Mouse (Mus musculus): Measurements from ENCODE around the gene Trim50. TPM values are rescaled to one million over a fixed set of nuclear protein-coding genes. Genes with fewer than 3 reads are reported as not detected.

The Trim50 gene
- polyA plus RNA-seq (2015; fragmentation: Nextera tagmentation; extraction: Ambion mirVana), result not detected in 2 replicates

DNA sequence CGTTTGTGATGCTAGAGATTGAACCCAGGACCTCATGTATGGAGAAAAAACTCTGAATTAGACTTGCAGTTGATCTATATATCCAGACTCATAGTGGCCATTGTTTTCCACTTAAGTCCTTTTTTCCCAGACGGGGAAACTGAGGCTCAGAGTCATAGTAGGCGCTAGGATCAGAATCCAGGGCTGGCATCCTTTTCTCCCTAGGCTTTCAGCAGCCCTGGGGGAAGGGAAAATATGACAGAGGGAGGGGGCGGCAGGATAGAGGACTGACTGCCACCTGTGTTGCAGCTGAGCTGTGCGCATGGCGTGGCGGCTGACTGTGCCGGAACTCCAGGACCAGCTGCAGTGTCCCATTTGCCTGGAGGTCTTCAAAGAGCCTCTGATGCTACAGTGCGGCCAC is at the start of gene Trim50:
TSS of gene Trim50 (plus strand) at position 301 of the 400 bp plus-strand sequence.
- Histone ChIP-seq H3K4me1 (no peaks in the 10 kb centered on the region), H3K9ac (replicated peaks) (no peak within 1 kb of the TSS), H3K27ac (replicated peaks) (no peak within 1 kb of the TSS), H3K4me3 (no peak within 1 kb of the TSS), H3K4me2 (replicated peaks) (no peak within 1 kb of the TSS), H3K36me3 (no peaks in the 10 kb centered on the region), H3K27me3 (no peaks in the 10 kb centered on the region), H3K9me3 (peaks cover 3% of the 10 kb centered on the region)
- WGBS, result 63% methylated on average over 9 of the region's 9 CpGs
- no peak for ATAC-seq (replicated peaks)

DNA sequence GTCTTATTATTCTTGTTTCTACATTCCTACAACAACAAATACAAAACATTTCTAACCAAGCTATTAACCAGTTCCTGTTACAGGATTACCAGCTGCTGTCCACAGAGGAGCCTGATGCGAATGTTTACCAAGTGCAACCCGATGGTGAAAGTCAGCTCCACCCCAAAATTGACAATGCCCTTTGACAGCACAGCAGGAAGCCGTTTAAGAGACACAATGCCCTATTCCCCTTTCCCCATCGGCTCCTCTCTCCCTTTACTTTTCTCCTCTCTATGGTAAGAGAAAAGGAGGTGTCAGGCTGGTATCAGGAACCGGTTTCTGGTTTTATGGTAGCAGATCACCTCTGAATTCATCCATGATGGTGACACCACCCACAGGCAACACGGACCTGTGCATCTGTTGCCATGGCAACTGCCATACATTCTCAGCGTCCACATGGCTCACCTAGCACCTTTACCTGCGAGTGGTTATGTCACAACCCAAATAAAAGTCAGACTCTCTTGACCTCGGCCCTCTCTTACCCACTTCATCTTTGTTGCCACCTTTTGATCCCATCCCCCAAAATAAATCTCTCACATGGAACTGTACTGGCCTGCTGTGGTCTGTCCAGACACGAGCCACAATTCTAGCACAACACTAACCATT is 46.7 kb upstream of the Trim50 start:
- no peaks in the 10 kb centered on the region for H3K27me3 ChIP-seq
- ATAC-seq (replicated peaks), result no peak
- no peaks in the 10 kb centered on the region for H3K9me3 ChIP-seq
- H3K4me3 ChIP-seq, result no peak overlapping the region
- 43% methylated on average over 10 of the region's 10 CpGs for WGBS
- H3K4me1 ChIP-seq, result no peaks in the 10 kb centered on the region
- H3K9ac ChIP-seq (replicated peaks), result no peak overlapping the region
- H3K4me2 ChIP-seq (replicated peaks), result no peak overlapping the region
- no peak overlapping the region for H3K27ac ChIP-seq (replicated peaks)
- no peaks in the 10 kb centered on the region for H3K36me3 ChIP-seq

DNA sequence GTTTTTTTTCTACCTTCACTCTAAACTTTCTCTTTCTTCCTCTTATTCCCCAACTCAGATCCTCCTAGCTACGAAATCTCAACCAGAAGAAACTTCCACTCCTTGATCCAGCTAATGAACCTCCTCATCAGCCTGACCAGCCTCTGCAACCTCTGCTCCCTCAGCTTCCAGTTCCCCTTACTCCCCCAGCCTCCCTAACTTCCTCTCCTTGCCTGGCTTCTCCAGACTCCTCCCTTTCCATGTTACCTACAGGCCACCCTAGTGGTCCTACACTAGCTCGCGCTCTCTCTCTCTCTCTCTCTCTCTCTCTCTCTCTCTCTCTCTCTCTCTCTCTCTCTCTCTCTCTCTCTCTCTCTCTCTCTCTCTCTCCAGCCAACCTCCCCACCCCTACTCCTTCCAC is 36.9 kb upstream of the Trim50 start:
- WGBS, result 74% methylated on average over 3 of the region's 3 CpGs
- Histone ChIP-seq H3K27me3 (no peaks in the 10 kb centered on the region), H3K27ac (replicated peaks) (no peak overlapping the region), H3K4me1 (no peaks in the 10 kb centered on the region), H3K4me2 (replicated peaks) (no peak overlapping the region), H3K9me3 (no peaks in the 10 kb centered on the region), H3K4me3 (no peak overlapping the region), H3K36me3 (no peaks in the 10 kb centered on the region), H3K9ac (replicated peaks) (no peak overlapping the region)
- ATAC-seq (replicated peaks), result no peak

DNA sequence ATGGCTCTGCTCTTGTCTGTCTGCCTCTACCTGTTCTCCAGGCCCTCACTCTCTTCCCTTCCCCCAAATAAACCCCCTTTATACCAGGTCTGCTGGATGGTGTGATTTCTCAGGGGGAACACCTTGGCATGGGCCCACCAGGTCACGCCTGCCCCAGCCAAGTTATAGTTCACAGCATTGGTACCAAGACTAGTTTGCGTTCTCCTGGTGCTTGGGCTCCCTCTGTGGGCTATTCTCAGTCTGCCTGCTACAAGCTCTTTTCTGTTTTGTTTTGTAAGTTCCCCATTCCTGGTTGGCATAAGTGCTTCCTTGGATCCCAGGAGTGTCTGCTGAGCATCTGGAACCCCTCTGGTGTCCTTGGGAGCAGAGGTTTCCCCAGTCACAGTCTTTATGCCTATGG is 33.2 kb upstream of the Trim50 start:
- 64% methylated on average over 2 of the region's 2 CpGs for WGBS
- Histone ChIP-seq H3K36me3 (no peaks in the 10 kb centered on the region), H3K27me3 (no peaks in the 10 kb centered on the region), H3K4me2 (replicated peaks) (no peak overlapping the region), H3K9me3 (no peaks in the 10 kb centered on the region), H3K27ac (replicated peaks) (no peak overlapping the region), H3K4me3 (no peak overlapping the region), H3K4me1 (no peaks in the 10 kb centered on the region), H3K9ac (replicated peaks) (no peak overlapping the region)
- ATAC-seq (replicated peaks), result no peak

DNA sequence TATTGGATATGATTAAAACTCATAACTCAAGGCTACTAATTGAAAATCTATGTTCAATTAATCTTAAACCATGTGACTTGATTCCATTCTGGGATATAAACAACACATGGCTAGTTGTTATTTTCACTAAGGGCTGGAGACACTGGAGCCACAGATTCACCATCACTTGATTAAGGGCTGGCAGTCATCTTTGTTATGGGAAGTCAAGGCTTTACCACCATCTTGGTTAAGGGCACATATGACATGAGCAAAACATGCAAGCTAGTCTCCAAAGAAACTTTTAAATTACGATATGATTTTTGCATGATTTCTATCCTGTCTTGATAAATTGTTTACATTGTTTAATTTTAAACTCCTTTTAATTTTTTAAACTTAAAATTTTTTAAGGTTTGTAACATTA is 30.9 kb upstream of the Trim50 start:
- H3K9me3 ChIP-seq, result no peaks in the 10 kb centered on the region
- H3K36me3 ChIP-seq, result no peaks in the 10 kb centered on the region
- WGBS, result 92% methylated on average over 1 of the region's 1 CpGs
- H3K9ac ChIP-seq (replicated peaks), result no peak overlapping the region
- H3K4me1 ChIP-seq, result no peaks in the 10 kb centered on the region
- no peak for ATAC-seq (replicated peaks)
- H3K27ac ChIP-seq (replicated peaks), result no peak overlapping the region
- no peak overlapping the region for H3K4me3 ChIP-seq
- no peak overlapping the region for H3K4me2 ChIP-seq (replicated peaks)
- H3K27me3 ChIP-seq, result no peaks in the 10 kb centered on the region

DNA sequence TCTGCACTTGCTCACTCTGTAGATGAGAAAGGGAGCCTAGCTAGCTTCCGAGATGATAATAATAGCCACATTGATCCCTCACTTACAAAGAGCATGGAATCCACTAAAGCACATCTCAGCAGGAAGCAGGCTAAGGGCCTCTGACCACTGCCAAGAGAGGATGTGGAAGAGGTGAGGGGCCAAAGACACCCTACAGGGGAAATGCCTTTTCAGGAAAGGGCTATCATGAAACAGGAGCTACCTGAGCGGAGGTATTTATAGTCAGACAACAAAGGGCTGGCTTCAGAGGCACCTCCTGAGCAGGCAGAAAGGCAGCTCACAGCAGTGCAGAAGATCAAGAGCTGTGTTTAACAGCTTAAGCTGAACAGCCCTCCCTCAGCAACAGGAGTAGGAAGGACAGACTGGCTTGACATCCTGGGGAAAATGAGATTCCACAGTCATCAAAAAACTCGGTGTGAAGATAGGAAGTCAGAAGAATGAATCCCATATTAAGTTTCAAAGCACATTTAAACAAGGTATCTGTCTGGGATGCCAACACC is 26.9 kb upstream of the Trim50 start:
- WGBS, result 5% methylated on average over 3 of the region's 3 CpGs
- ATAC-seq (replicated peaks), result no peak

DNA sequence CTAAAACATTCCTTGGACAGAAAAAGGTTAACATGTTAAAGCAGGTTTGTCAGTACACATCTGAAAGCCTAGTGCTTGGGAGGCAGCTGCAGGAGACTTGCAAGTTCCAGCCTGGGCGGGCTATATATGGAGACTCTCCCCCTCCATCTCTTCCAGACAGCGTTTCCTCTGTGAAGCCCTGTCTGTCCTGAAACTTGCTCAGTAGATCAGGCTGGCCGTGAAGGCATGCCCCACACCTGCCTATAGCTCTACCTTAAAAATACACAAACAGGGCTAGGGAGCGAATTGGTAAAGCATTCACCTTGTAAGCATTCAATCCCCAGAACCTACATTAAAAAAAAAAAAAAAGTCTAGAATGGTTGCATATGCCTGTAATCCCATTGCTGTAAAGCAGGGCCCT is 23.6 kb upstream of the Trim50 start:
- Histone ChIP-seq H3K27me3 (no peaks in the 10 kb centered on the region), H3K9me3 (no peaks in the 10 kb centered on the region), H3K27ac (replicated peaks) (no peak overlapping the region), H3K4me3 (no peak overlapping the region), H3K36me3 (no peaks in the 10 kb centered on the region), H3K4me1 (no peaks in the 10 kb centered on the region), H3K4me2 (replicated peaks) (no peak overlapping the region), H3K9ac (replicated peaks) (no peak overlapping the region)
- 85% methylated on average over 4 of the region's 4 CpGs for WGBS
- no peak for ATAC-seq (replicated peaks)

More for the DNA sequence above, 26.9 kb upstream of the Trim50 start:
- no peaks in the 10 kb centered on the region for H3K27me3 ChIP-seq
- H3K4me2 ChIP-seq (replicated peaks), result no peak overlapping the region
- no peaks in the 10 kb centered on the region for H3K4me1 ChIP-seq
- H3K9me3 ChIP-seq, result no peaks in the 10 kb centered on the region
- H3K27ac ChIP-seq (replicated peaks), result no peak overlapping the region
- no peaks in the 10 kb centered on the region for H3K36me3 ChIP-seq
- no peak overlapping the region for H3K4me3 ChIP-seq
- H3K9ac ChIP-seq (replicated peaks), result no peak overlapping the region

DNA sequence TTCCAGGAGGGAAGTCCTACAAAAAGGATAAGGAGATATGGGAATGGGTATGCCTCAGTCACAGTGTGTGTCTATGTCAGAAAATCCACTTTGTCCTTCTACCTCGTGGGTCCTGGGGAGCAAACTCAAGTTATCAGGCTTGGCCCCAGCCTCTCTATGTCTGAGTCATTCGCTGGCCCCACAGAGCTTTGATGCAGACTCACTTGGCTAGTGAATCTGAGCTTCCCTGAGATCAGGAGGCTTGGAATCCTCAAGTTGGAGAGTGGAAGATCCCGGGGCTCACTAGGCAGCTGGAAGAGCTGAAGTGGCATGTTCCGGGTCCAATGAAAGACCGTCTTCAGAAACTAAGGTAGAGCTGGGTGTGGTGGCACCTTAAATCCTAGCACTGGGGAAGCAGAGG is 22.9 kb upstream of the Trim50 start:
- WGBS, result 83% methylated on average over 5 of the region's 5 CpGs
- Histone ChIP-seq H3K4me2 (replicated peaks) (no peak overlapping the region), H3K4me1 (no peaks in the 10 kb centered on the region), H3K9ac (replicated peaks) (no peak overlapping the region), H3K9me3 (no peaks in the 10 kb centered on the region), H3K27ac (replicated peaks) (no peak overlapping the region), H3K36me3 (no peaks in the 10 kb centered on the region), H3K27me3 (no peaks in the 10 kb centered on the region), H3K4me3 (no peak overlapping the region)
- no peak for ATAC-seq (replicated peaks)

DNA sequence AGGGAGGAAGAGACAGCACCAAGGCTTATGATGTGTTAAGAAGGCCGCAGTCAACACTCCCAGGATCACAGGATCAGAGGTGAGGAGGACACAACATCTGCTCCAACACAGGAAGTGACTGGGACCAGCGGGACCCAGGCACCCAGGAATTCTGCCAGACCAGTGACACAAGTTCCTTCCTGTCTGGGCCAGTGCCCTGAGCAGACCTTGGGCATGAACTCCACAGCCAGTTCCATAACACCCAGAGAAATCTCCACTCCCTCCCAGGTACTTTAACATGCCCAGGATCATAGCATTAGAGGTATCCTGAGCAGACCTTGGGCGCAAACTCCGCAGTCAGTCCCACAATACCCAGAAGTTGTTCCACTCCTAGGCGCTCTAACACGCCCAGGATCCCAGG is 21.9 kb upstream of the Trim50 start:
- no peaks in the 10 kb centered on the region for H3K9me3 ChIP-seq
- no peak overlapping the region for H3K4me2 ChIP-seq (replicated peaks)
- H3K9ac ChIP-seq (replicated peaks), result no peak overlapping the region
- no peaks in the 10 kb centered on the region for H3K36me3 ChIP-seq
- H3K27ac ChIP-seq (replicated peaks), result no peak overlapping the region
- no peak overlapping the region for H3K4me3 ChIP-seq
- no peaks in the 10 kb centered on the region for H3K4me1 ChIP-seq
- no peaks in the 10 kb centered on the region for H3K27me3 ChIP-seq
- no peak for ATAC-seq (replicated peaks)
- 89% methylated on average over 6 of the region's 6 CpGs for WGBS

DNA sequence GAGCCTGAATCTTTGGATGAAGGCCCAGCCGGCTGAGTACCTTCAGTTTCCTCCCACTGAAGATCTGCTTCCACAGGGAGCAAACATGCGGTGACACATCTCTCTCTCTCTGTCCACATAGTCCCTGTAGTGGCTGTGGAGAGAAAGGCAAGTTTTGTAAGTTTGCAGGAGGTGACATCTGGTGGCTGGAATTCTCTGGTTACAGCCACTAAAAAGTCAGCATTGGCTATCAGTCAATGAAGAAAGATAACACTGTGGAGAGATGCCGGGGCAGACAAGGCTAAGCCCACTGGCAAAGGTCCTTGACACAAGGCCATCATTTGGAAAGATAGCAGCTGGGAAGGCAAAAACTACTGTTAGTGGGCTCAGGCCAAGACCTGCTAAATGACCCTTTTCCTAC is 15.5 kb upstream of the Trim50 start:
- H3K9ac ChIP-seq (replicated peaks), result no peak overlapping the region
- H3K9me3 ChIP-seq, result no peaks in the 10 kb centered on the region
- WGBS, result 75% methylated on average over 3 of the region's 3 CpGs
- no peak overlapping the region for H3K4me2 ChIP-seq (replicated peaks)
- H3K27ac ChIP-seq (replicated peaks), result no peak overlapping the region
- no peak for ATAC-seq (replicated peaks)
- no peaks in the 10 kb centered on the region for H3K27me3 ChIP-seq
- H3K4me3 ChIP-seq, result no peak overlapping the region
- H3K4me1 ChIP-seq, result no peaks in the 10 kb centered on the region
- H3K36me3 ChIP-seq, result no peaks in the 10 kb centered on the region

DNA sequence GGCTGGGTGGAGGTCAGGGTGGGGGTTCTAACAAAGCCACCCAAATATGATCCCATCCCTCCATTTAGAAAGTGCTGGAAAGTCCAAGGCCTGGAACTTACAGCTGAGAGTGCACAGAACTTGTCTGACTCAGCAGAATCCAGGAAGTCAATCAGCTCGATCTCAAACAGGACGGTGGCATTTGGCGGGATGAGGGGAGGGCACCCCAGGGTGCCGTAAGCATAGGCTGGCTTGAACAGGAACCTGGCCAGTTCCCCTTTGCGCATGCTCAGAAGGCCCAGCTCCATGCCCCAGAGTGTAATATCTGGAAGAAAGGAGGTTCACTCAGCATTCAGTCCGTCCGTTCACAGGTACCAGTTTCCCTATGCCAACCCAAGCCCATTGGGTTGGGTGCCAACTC is 7.1 kb upstream of the Trim50 start:
- Histone ChIP-seq H3K27me3 (no peaks in the 10 kb centered on the region), H3K9ac (replicated peaks) (no peak overlapping the region), H3K36me3 (no peaks in the 10 kb centered on the region), H3K4me3 (no peak overlapping the region), H3K27ac (replicated peaks) (no peak overlapping the region), H3K9me3 (no peaks in the 10 kb centered on the region), H3K4me2 (replicated peaks) (no peak overlapping the region), H3K4me1 (no peaks in the 10 kb centered on the region)
- 79% methylated on average over 7 of the region's 7 CpGs for WGBS
- no peak for ATAC-seq (replicated peaks)

DNA sequence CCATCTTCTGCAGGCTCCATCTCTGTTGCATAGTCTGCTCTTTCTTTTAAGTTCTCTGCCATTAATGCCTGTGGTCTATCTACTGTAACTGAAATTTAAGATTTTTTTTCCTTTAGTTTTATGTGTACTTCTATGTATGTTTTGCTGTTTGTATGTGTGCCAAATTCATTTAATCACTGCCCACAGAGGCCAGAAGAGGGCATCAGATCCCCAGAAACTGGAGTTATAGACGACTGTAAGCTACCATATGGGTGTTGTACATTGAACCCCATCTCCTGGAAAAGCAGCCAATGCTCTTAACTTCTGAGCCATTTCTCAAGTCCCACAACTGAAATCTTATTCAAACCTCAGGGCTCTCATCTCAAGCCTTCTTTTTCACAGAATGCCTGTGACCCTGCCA is 6.7 kb upstream of the Trim50 start:
- no peak overlapping the region for H3K4me2 ChIP-seq (replicated peaks)
- no peaks in the 10 kb centered on the region for H3K4me1 ChIP-seq
- ATAC-seq (replicated peaks), result no peak
- WGBS, result 21% methylated on average over 1 of the region's 1 CpGs
- H3K27me3 ChIP-seq, result no peaks in the 10 kb centered on the region
- no peak overlapping the region for H3K4me3 ChIP-seq
- no peak overlapping the region for H3K27ac ChIP-seq (replicated peaks)
- H3K9me3 ChIP-seq, result no peaks in the 10 kb centered on the region
- H3K36me3 ChIP-seq, result no peaks in the 10 kb centered on the region
- H3K9ac ChIP-seq (replicated peaks), result no peak overlapping the region

DNA sequence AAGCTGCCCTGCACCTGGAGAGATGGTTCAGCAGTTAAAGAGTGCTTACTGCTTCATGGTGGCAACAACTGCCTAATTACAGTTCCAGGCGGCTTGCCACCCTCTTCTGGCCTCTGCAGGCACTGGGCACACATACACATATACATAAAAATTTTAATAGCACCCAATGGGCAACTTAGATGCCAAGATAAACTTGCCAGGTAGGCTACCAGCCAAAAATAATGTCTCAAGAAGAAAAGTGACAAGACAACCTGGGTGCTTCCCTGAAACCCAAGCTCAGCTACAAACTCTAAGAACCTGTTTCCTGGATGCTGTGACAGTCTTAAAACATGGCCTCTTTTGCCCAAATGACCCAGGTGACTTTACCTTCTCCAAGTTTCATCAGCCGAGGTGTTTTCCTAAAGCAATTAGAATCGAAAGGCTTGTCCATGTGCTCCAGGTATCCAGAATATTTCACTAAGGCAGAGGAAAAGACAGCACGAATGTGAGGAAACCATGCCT is 5.5 kb upstream of the Trim50 start:
- no peaks in the 10 kb centered on the region for H3K27me3 ChIP-seq
- 68% methylated on average over 4 of the region's 4 CpGs for WGBS
- H3K4me3 ChIP-seq, result no peak overlapping the region
- H3K9me3 ChIP-seq, result no peaks in the 10 kb centered on the region
- ATAC-seq (replicated peaks), result no peak
- no peaks in the 10 kb centered on the region for H3K36me3 ChIP-seq
- no peak overlapping the region for H3K4me2 ChIP-seq (replicated peaks)
- H3K4me1 ChIP-seq, result no peaks in the 10 kb centered on the region
- no peak overlapping the region for H3K27ac ChIP-seq (replicated peaks)
- H3K9ac ChIP-seq (replicated peaks), result no peak overlapping the region
